Mouse (Mus musculus): ENCODE measurements around the gene Wdr82. TPM values are rescaled to one million over a fixed set of nuclear protein-coding genes. Genes with fewer than 3 reads are reported as not detected.

Gene Wdr82
- total and polyA plus RNA-seq, 2 experiments from 2014 or later: 14.3 to 122 TPM

DNA sequence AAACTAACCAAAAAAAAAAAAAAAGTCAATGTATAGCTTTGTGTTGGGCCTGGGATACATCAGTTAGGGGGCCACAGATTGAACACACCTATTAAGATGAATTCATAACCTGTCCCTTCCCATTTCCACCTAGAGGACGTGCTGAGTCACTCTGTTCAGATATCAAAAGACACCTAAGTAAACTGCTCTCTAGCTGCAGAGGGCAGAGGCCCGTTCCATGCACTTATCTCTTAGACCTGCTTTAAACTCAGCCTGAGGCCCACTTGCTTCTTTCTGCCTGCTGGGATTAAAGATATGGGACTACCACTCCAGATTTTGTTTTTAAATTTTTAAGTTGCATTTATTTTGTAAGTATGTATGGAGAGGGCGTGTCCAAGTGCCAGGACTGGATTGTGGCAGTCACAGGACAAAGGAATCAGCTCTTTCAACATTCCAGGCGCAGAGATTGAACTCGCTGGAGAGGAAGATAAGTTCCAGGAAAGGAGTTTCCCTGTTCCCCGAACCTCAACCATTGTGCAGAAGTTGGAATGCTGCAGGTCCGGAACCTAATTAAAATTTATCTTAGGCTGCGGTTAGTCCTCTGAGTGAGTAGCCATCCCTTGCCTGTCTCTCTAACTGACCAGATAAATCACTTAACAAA, 57.2 kb downstream of the Wdr82 start:
- peaks cover 11% of the 10 kb centered on the region; the same call in 1 of the 2 replicates for H3K4me1 ChIP-seq (ENCODE audit: control insufficient read depth, insufficient read depth)
- H3K27ac ChIP-seq (ENCODE audit: low read depth): peak overlapping the region; percentile 47
- no peak overlapping the region for H3K9ac ChIP-seq (replicated peaks; ENCODE audit: low read depth, low read length)
- peaks cover 8% of the 10 kb centered on the region for H3K27me3 ChIP-seq (ENCODE audit: control insufficient read depth, insufficient read depth, low read length)
- TF ChIP-seq CTCF (IDR thresholded peaks at IDR 0.05; ENCODE audit: low read depth) (no peak), EP300 (IDR thresholded peaks at IDR 0.05; ENCODE audit: low read depth) (no peak)
- H3K4me2 ChIP-seq (ENCODE audit: low read depth, low read length): no peak overlapping the region
- no peaks in the 10 kb centered on the region for H3K9me3 ChIP-seq (replicated peaks; ENCODE audit: control insufficient read depth, low read length)
- H3K36me3 ChIP-seq (replicated peaks; ENCODE audit: control insufficient read depth, insufficient read depth, low read length): peaks cover 7% of the 10 kb centered on the region; the same call in 1 of the 2 replicates
- no peak for ATAC-seq (ENCODE audit: insufficient read depth, low read depth)
- 22% methylated on average over 8 of the region's 8 CpGs for WGBS
- no peak for DNase-seq (ENCODE audit: low spot score)
- no peak overlapping the region for H3K4me3 ChIP-seq (ENCODE audit: low read depth, low read length)

DNA sequence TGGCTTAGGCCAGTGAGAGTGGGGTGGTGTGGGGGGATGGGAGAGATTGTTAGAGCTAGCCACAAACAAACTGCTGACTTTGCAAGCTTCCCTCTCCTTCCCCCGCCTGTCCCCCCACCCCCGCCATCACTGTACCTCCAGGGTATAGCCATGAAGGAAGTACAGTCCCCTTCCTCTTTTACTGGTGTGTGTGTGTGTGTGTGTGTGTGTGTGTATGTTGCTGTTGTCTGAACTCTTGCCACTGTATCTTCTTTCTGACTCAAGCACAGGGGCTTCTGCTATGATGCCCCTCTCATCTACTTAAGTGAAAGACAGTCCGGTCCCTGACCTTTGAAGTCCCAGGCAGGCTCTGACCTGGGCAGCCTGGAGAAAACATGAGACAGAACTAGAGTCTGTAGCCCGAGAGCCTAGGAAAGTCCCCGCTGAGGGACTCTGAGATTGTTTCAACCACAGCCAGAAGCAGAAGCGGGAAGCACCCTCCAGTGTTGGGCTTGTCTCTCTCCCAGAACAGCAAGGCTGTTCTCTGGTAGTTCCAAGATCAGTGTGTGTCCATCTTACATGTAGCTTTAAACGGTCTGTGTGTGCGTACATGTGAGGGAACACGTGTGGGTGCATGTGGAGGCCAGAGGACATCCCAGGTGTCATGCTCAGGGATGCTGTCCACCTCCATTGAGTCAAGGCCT, 59.5 kb downstream of the Wdr82 start:
- 77% methylated on average over 9 of the region's 9 CpGs for WGBS
- peaks cover 7% of the 10 kb centered on the region for H3K27me3 ChIP-seq (ENCODE audit: control insufficient read depth, insufficient read depth, low read length)
- TF ChIP-seq CTCF (IDR thresholded peaks at IDR 0.05; ENCODE audit: low read depth) (no peak), EP300 (IDR thresholded peaks at IDR 0.05; ENCODE audit: low read depth) (no peak)
- H3K4me2 ChIP-seq (ENCODE audit: low read depth, low read length): no peak overlapping the region
- no peaks in the 10 kb centered on the region for H3K9me3 ChIP-seq (replicated peaks; ENCODE audit: control insufficient read depth, low read length)
- no peak overlapping the region for H3K4me3 ChIP-seq (ENCODE audit: low read depth, low read length)
- H3K9ac ChIP-seq (replicated peaks; ENCODE audit: low read depth, low read length): no peak overlapping the region
- H3K36me3 ChIP-seq (replicated peaks; ENCODE audit: control insufficient read depth, insufficient read depth, low read length): peaks cover 30% of the 10 kb centered on the region
- DNase-seq (ENCODE audit: low spot score) (no peak), ATAC-seq (ENCODE audit: insufficient read depth, low read depth) (no peak)
- no peak overlapping the region for H3K27ac ChIP-seq (ENCODE audit: low read depth)
- H3K4me1 ChIP-seq (ENCODE audit: control insufficient read depth, insufficient read depth): peaks cover 14% of the 10 kb centered on the region; the same call in 1 of the 2 replicates

DNA sequence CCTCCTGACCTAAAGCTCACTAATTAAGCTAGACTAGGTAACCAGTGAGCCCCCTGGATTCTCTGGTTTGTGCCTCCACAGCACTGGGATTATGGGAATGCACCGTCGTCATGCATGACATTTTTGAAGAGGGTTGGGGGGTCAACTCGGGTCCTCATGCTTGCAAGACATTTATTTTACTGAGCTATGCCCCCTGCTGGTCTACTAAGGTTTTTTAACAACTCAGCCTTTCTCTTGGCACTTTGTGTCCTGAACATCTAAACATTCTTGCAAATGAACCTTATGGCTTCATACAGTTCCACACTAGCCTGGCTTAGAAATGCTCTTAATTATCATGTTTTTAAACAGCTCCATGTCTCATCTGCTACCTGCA, 60.0 kb downstream of the Wdr82 start:
- no peak overlapping the region for H3K4me2 ChIP-seq (ENCODE audit: low read depth, low read length)
- H3K27ac ChIP-seq (ENCODE audit: low read depth): no peak overlapping the region
- no peak for DNase-seq (ENCODE audit: low spot score)
- H3K4me3 ChIP-seq (ENCODE audit: low read depth, low read length): no peak overlapping the region
- H3K4me1 ChIP-seq (ENCODE audit: control insufficient read depth, insufficient read depth): peaks cover 13% of the 10 kb centered on the region; the same call in 1 of the 2 replicates
- H3K9ac ChIP-seq (replicated peaks; ENCODE audit: low read depth, low read length): no peak overlapping the region
- peaks cover 2% of the 10 kb centered on the region; the same call in 1 of the 2 replicates for H3K27me3 ChIP-seq (ENCODE audit: control insufficient read depth, insufficient read depth, low read length)
- no peaks in the 10 kb centered on the region for H3K9me3 ChIP-seq (replicated peaks; ENCODE audit: control insufficient read depth, low read length)
- 40% methylated on average over 3 of the region's 3 CpGs for WGBS
- peaks cover 34% of the 10 kb centered on the region for H3K36me3 ChIP-seq (replicated peaks; ENCODE audit: control insufficient read depth, insufficient read depth, low read length)
- no peak for ATAC-seq (ENCODE audit: insufficient read depth, low read depth)
- TF ChIP-seq EP300 (IDR thresholded peaks at IDR 0.05; ENCODE audit: low read depth) (no peak), CTCF (IDR thresholded peaks at IDR 0.05; ENCODE audit: low read depth) (peak; percentile 14; the same call in 1 of the 2 replicates)

GRCm38 (mm10) chr9:106231220-106231619, 60.5 kb downstream of the Wdr82 start:
- Histone ChIP-seq H3K4me3 (ENCODE audit: low read depth, low read length) (no peak overlapping the region), H3K4me2 (ENCODE audit: low read depth, low read length) (no peak overlapping the region), H3K36me3 (replicated peaks; ENCODE audit: control insufficient read depth, insufficient read depth, low read length) (peaks cover 39% of the 10 kb centered on the region), H3K9ac (replicated peaks; ENCODE audit: low read depth, low read length) (no peak overlapping the region), H3K27me3 (ENCODE audit: control insufficient read depth, insufficient read depth, low read length) (no peaks in the 10 kb centered on the region), H3K4me1 (ENCODE audit: control insufficient read depth, insufficient read depth) (peaks cover 8% of the 10 kb centered on the region; the same call in 1 of the 2 replicates), H3K9me3 (replicated peaks; ENCODE audit: control insufficient read depth, low read length) (no peaks in the 10 kb centered on the region), H3K27ac (ENCODE audit: low read depth) (no peak overlapping the region)
- TF ChIP-seq EP300 (IDR thresholded peaks at IDR 0.05; ENCODE audit: low read depth) (no peak), CTCF (IDR thresholded peaks at IDR 0.05; ENCODE audit: low read depth) (no peak)
- ATAC-seq (ENCODE audit: insufficient read depth, low read depth) (no peak), DNase-seq (ENCODE audit: low spot score) (no peak)
- 59% methylated on average over 7 of the region's 7 CpGs for WGBS

- H3K27me3 ChIP-seq (ENCODE audit: control insufficient read depth, insufficient read depth, low read length): no peaks in the 10 kb centered on the region
- no peak overlapping the region for H3K4me2 ChIP-seq (ENCODE audit: low read depth, low read length)
- DNase-seq (ENCODE audit: low spot score) (no peak), ATAC-seq (ENCODE audit: insufficient read depth, low read depth) (no peak)
- no peak overlapping the region for H3K4me3 ChIP-seq (ENCODE audit: low read depth, low read length)
- 71% methylated on average over 4 of the region's 4 CpGs for WGBS
- H3K9me3 ChIP-seq (replicated peaks; ENCODE audit: control insufficient read depth, low read length): no peaks in the 10 kb centered on the region
- H3K4me1 ChIP-seq (ENCODE audit: control insufficient read depth, insufficient read depth): 0 out of 2 replicates have a peak, but pooled peaks cover 3% of the 10 kb centered on the region
- H3K9ac ChIP-seq (replicated peaks; ENCODE audit: low read depth, low read length): no peak overlapping the region
- peaks cover 45% of the 10 kb centered on the region for H3K36me3 ChIP-seq (replicated peaks; ENCODE audit: control insufficient read depth, insufficient read depth, low read length)
- no peak overlapping the region for H3K27ac ChIP-seq (ENCODE audit: low read depth)
- TF ChIP-seq CTCF (IDR thresholded peaks at IDR 0.05; ENCODE audit: low read depth) (no peak), EP300 (IDR thresholded peaks at IDR 0.05; ENCODE audit: low read depth) (no peak)
Observed at GRCm38 (mm10) chr9:106231816-106232215, 61.1 kb downstream of the Wdr82 start.

Data from heart, postnatal 0 days (tissue).